Mouse (Mus musculus) bone marrow, adult 2 months (tissue): ENCODE measurements around the gene Tmem274.

Experiments used
- CTCF ChIP-seq: fragments of 200-500 bp; IDR thresholded peaks from 2 replicates; pipeline ENCODE4 v1.5.1; 2011; ENCODE audit warnings: low read length, control low read depth; ENCODE audit not compliant: control insufficient read depth, insufficient read depth
- POLR2A ChIP-seq: fragments of 200-500 bp; IDR thresholded peaks from 2 replicates; pipeline ENCODE4 v1.6.1; 2011; ENCODE audit warnings: low read depth, mild to moderate bottlenecking, control low read depth, low read length, borderline replicate concordance; ENCODE audit not compliant: control insufficient read depth

DNA sequence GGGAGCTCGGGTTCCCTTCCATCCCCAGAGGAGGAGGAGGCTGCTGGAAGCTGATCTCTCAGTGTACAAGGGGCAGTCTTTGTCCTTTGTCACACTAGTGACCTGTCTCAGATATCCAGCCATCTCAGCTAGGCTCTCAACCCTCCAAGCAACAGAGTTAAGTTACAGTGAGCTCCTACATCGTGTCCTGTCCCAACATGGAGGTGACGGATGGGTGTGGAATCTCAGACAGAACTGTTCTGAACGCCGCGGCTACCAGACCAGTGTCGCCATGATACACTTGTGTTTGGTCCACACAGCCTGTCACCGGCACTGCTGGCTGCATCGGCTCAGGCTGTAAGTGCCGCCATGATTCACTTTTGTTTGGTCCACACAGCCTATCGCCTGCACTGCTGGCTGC is at the start of gene Tmem274:
- TF ChIP-seq CTCF (no peak), POLR2A (no peak)
